Mouse (Mus musculus): ENCODE measurements around the gene Thsd4.
"Not testable (repeated sequence)": the region's sequence is repeated elsewhere in the genome, so short reads cannot be mapped to it uniquely, and the experiment has no call there.

Gene Thsd4

GRCm38 (mm10) chr9:60198530-60199200, 323.2 kb downstream of the Thsd4 start:
- no peak for DNase-seq

GRCm38 (mm10) chr9:60195502-60195901, 326.3 kb downstream of the Thsd4 start:
- no peak for DNase-seq

- no peak for DNase-seq
Observed at GRCm38 (mm10) chr9:60194905-60195304, 326.9 kb downstream of the Thsd4 start.

GRCm38 (mm10) chr9:60192321-60192720, 329.5 kb downstream of the Thsd4 start:
- no peak for DNase-seq

- no peak for DNase-seq
Observed at GRCm38 (mm10) chr9:60187437-60187836, 334.4 kb downstream of the Thsd4 start.

GRCm38 (mm10) chr9:60186948-60187347, 334.9 kb downstream of the Thsd4 start:
- peak; percentile 8 for DNase-seq

- DNase-seq = no peak
Observed at GRCm38 (mm10) chr9:60184083-60184482, 337.8 kb downstream of the Thsd4 start.

GRCm38 (mm10) chr9:60182371-60182770, 339.5 kb downstream of the Thsd4 start:
- no peak for DNase-seq

GRCm38 (mm10) chr9:60180936-60181335, 340.9 kb downstream of the Thsd4 start:
- DNase-seq = no peak

GRCm38 (mm10) chr9:60180114-60180513, 341.7 kb downstream of the Thsd4 start:
- DNase-seq = no peak

- no peak for DNase-seq
Observed at GRCm38 (mm10) chr9:60176311-60176710, 345.5 kb downstream of the Thsd4 start.

- DNase-seq = not testable (repeated sequence)
Observed at GRCm38 (mm10) chr9:60172459-60173060, 349.3 kb downstream of the Thsd4 start.

- no peak for DNase-seq
Observed at GRCm38 (mm10) chr9:60166990-60167389, 354.9 kb downstream of the Thsd4 start.

- no peak for DNase-seq
Observed at GRCm38 (mm10) chr9:60160855-60161254, 361.0 kb downstream of the Thsd4 start.

- no peak for DNase-seq
Observed at GRCm38 (mm10) chr9:60160194-60160593, 361.7 kb downstream of the Thsd4 start.

- no peak for DNase-seq
Observed at GRCm38 (mm10) chr9:60152990-60153389, 368.9 kb downstream of the Thsd4 start.

- no peak for DNase-seq
Observed at GRCm38 (mm10) chr9:60151897-60152627, 369.8 kb downstream of the Thsd4 start.

GRCm38 (mm10) chr9:60150511-60150910, 371.3 kb downstream of the Thsd4 start:
- DNase-seq = no peak

GRCm38 (mm10) chr9:60148988-60149387, 372.9 kb downstream of the Thsd4 start:
- no peak for DNase-seq

- DNase-seq = no peak
Observed at GRCm38 (mm10) chr9:60147401-60147800, 374.4 kb downstream of the Thsd4 start.

GRCm38 (mm10) chr9:60143816-60144215, 378.0 kb downstream of the Thsd4 start:
- no peak for DNase-seq

GRCm38 (mm10) chr9:60141081-60141514, 380.7 kb downstream of the Thsd4 start:
- DNase-seq = no peak

GRCm38 (mm10) chr9:60140411-60140810, 381.4 kb downstream of the Thsd4 start:
- DNase-seq = no peak

GRCm38 (mm10) chr9:60139446-60139845, 382.4 kb downstream of the Thsd4 start:
- no peak for DNase-seq

Measured in liver (tissue).